Mouse (Mus musculus) heart, adult 2 months (tissue): Measurements from ENCODE around the gene Sprtn. TPM values are rescaled to one million over a fixed set of nuclear protein-coding genes. Genes with fewer than 3 reads are reported as not detected.

Source experiments
- DNase-seq, 2 experiments: peaks; one replicate each; pipeline ENCODE4 v3.0.0; 2021
- H3K27ac ChIP-seq: fragments of 200-600 bp; 2 replicates; pipeline ENCODE4 v1.8.1; 2022
- H3K27me3 ChIP-seq: fragments of 200-500 bp; 2 replicates; pipeline ENCODE4 v1.6.1; 2012; ENCODE audit warnings: mild to moderate bottlenecking, low read length, inconsistent platforms, mixed read lengths; ENCODE audit not compliant: control insufficient read depth, insufficient read depth
- H3K36me3 ChIP-seq: fragments of 200-500 bp; 2 replicates; pipeline ENCODE4 v1.6.1; 2012; ENCODE audit warnings: low read length, inconsistent platforms; ENCODE audit not compliant: control insufficient read depth, insufficient read depth
- H3K4me1 ChIP-seq: fragments of 200-500 bp; 2 replicates; pipeline ENCODE4 v1.6.1; 2011; ENCODE audit warnings: low read length; ENCODE audit not compliant: control insufficient read depth, insufficient read depth
- H3K4me3 ChIP-seq: fragments of 200-600 bp; 2 replicates; pipeline ENCODE4 v1.8.1; 2022
- H3K79me2 ChIP-seq: fragments of 200-500 bp; replicated peaks from 2 replicates; pipeline ENCODE4 v1.6.1; 2012; ENCODE audit warnings: mild to moderate bottlenecking, inconsistent platforms, low read length, moderate library complexity, mixed read lengths; ENCODE audit not compliant: control insufficient read depth, insufficient read depth
- H3K9ac ChIP-seq: fragments of 200-500 bp; 2 replicates; pipeline ENCODE4 v1.6.1; 2012; ENCODE audit warnings: low read depth, mild to moderate bottlenecking, control low read depth, inconsistent platforms, low read length, mixed read lengths
- CTCF ChIP-seq: fragments of 200-600 bp; IDR thresholded peaks from 2 replicates; pipeline ENCODE4 v1.8.1; 2022; ENCODE audit warnings: antibody characterized with exemption, mild to moderate bottlenecking, moderate library complexity
- EP300 ChIP-seq: fragments of 200-500 bp; IDR thresholded peaks from 2 replicates; pipeline ENCODE4 v1.6.1; 2011; ENCODE audit warnings: low read depth, low read length, control low read depth; ENCODE audit not compliant: insufficient read depth
- POLR2A ChIP-seq: fragments of 200-500 bp; IDR thresholded peaks from 2 replicates; pipeline ENCODE4 v1.6.1; 2011; ENCODE audit warnings: mild to moderate bottlenecking, low read depth, low read length, control low read depth; ENCODE audit not compliant: insufficient read depth
- WGBS: fragments of 180-500 bp; shearing (Covaris S2); methylation state at CpG from one replicate; pipeline ENCODE4 v1.1.7; 2018; 5-methylcytosine and 5-hydroxymethylcytosine counted together
- intact Hi-C: fragments of 180-260 bp; cut with DNase I; formaldehyde crosslinking; loops from one replicate; pipeline ENCODE4 v1.15.1; 2025
- polyA plus RNA-seq: library from polyadenylated mRNA; depleted of rRNA; stranded (reverse); fragments of >200 nt; gene quantifications from 2 replicates; pipeline ENCODE4 v1.2.3, GENCODE M21; 2012
- total RNA-seq, 2 experiments: library from RNA; stranded (reverse); gene quantifications; 2 replicates each; pipeline ENCODE4 v1.2.3; 2021

The Sprtn gene
- total and polyA plus RNA-seq, 3 experiments, result 8.3 to 10.3 (median 10.3) TPM

DNA sequence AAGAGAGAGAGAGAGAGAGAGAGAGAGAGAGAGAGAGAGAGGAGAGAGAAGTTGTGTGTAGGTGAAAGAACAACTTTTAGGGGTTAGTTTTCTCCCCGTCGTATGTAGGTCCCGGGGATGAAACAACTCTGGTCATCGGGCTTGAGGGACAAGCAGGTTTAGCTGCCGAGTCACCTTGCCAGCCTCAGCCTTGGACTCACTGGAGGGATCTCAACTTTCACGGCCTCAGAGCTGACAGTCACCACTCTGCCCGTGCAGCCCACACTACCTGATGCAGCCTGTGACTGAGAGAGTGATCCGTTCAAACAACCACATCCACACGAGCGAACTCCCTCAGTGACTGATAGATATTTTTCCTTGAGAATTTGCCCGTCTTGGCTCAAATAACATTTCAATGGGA lies 31.3 kb downstream of the Sprtn start:
- H3K27ac ChIP-seq, result peak overlapping the region; percentile 91
- TF ChIP-seq CTCF, result no peak
- no peak for TF ChIP-seq POLR2A
- TF ChIP-seq EP300, result no peak
- no peak for DNase-seq
- H3K36me3 ChIP-seq, result peaks cover 3% of the 10 kb centered on the region
- no peak overlapping the region for H3K4me3 ChIP-seq
- peaks cover 45% of the 10 kb centered on the region for H3K4me1 ChIP-seq
- peaks cover 4% of the 10 kb centered on the region; the same call in 1 of the 2 replicates for H3K79me2 ChIP-seq
- no peaks in the 10 kb centered on the region for H3K27me3 ChIP-seq
- peak overlapping the region; percentile 7; the same call in 1 of the 2 replicates for H3K9ac ChIP-seq
- intact Hi-C loops, result no loop called here
- whole genome bisulfite sequencing, result 61% methylated on average over 11 of the region's 11 CpGs

DNA sequence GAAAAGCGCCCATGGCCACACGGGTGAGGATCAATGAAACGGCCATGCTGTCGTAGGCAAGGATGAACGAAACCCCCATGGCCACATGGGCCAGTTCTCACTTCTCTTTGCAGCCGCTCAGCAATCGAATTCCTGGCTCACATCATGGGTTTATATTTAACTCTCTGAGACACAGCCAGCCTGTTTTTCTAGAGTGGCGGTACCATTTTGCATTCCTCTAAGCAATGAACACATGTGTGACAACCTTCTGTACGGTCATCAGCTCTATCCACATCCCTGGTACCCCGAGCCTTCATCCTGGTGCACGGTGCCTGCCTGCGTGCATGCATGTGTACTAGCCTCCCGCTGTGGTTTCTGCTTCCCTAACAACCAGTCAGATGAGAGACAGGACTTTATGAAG lies 32.4 kb downstream of the Sprtn start:
- no peak overlapping the region for H3K9ac ChIP-seq
- intact Hi-C loops, result no loop called here
- H3K36me3 ChIP-seq, result peaks cover 8% of the 10 kb centered on the region
- H3K27me3 ChIP-seq, result no peaks in the 10 kb centered on the region
- no peak overlapping the region for H3K4me3 ChIP-seq
- DNase-seq, result peak in 1 of 2 experiments; percentile 30
- H3K27ac ChIP-seq, result peak overlapping the region; percentile 91
- 54% methylated on average over 13 of the region's 13 CpGs for WGBS
- TF ChIP-seq EP300 (no peak), CTCF (no peak), POLR2A (no peak)
- peaks cover 5% of the 10 kb centered on the region for H3K79me2 ChIP-seq
- peaks cover 48% of the 10 kb centered on the region for H3K4me1 ChIP-seq

DNA sequence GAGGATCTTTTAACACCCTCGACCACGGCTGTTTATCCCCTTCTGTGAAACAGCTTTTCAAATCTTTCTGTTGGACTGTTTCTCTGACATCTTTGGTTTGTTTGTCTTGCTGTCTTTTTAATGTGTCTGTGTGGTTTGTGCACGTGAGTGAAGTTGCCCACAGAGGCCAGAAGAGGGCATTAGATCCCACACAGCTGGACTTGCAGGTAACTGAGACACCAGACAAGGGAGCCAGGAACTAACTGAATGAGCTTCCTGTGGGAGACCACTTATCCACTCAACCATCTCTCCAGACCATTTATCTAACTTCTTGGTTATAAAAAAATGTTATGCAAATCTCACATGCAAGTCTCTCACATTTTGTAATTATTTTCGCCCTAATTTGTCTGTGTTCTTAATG lies 33.0 kb downstream of the Sprtn start:
- peaks cover 10% of the 10 kb centered on the region for H3K36me3 ChIP-seq
- intact Hi-C loops, result no loop called here
- H3K9ac ChIP-seq, result no peak overlapping the region
- H3K27ac ChIP-seq, result peak overlapping the region; percentile 91
- DNase-seq, result no peak
- TF ChIP-seq EP300, result no peak
- no peak for TF ChIP-seq POLR2A
- TF ChIP-seq CTCF, result peak; percentile 45
- H3K79me2 ChIP-seq, result peaks cover 6% of the 10 kb centered on the region
- H3K27me3 ChIP-seq, result no peaks in the 10 kb centered on the region
- WGBS, result 81% methylated on average over 4 of the region's 4 CpGs
- no peak overlapping the region for H3K4me3 ChIP-seq
- peaks cover 45% of the 10 kb centered on the region for H3K4me1 ChIP-seq

DNA sequence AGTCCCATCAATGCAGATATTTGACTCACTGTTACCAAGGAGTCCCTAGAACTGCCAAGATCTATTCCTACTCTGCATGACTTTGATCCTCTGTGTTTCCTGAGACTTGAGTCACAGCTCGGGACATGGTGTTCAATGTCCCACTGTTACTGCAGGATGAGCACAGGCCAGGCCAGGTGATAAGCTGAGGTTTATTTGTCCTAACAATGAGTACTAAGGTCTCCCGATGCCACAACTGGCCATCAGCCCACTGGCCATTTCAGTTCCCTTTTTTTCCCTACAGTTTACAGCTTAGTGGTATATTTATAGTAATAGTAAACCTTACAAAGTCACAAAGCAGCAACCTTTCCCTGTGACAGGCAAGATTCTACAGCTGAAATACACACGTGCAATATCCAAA lies 34.7 kb downstream of the Sprtn start:
- peaks cover 11% of the 10 kb centered on the region for H3K79me2 ChIP-seq
- peaks cover 34% of the 10 kb centered on the region for H3K4me1 ChIP-seq
- no peak for DNase-seq
- no peak for TF ChIP-seq POLR2A
- TF ChIP-seq EP300, result peak; percentile 91
- H3K4me3 ChIP-seq, result no peak overlapping the region
- peak overlapping the region; percentile 74 for H3K27ac ChIP-seq
- intact Hi-C loops, result no loop called here
- 25% methylated on average over 3 of the region's 3 CpGs for WGBS
- H3K9ac ChIP-seq, result no peak overlapping the region
- H3K27me3 ChIP-seq, result no peaks in the 10 kb centered on the region
- H3K36me3 ChIP-seq, result peaks cover 10% of the 10 kb centered on the region

DNA sequence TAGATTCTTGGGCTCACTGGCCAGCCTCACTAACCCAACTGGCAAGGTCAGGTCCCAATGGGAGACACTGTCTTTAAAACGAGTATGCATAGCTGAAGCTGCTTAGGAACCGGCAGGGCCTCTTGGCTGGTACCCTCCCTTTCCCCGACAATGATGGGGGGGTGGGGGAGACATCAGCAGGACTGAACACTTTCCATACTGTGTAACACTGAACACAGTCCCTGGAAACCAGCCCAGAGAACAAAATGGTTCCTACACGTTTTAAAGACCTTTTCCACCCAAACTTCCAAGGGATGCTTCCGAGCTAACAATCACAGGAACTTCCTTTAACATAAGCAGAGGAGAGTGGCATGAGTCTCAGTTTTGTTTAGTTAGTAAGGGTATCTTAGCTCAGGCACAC lies 37.4 kb downstream of the Sprtn start:
- intact Hi-C loops, result no loop called here
- peak overlapping the region; percentile 58 for H3K27ac ChIP-seq
- no peak for TF ChIP-seq CTCF
- no peak for TF ChIP-seq EP300
- TF ChIP-seq POLR2A, result no peak

DNA sequence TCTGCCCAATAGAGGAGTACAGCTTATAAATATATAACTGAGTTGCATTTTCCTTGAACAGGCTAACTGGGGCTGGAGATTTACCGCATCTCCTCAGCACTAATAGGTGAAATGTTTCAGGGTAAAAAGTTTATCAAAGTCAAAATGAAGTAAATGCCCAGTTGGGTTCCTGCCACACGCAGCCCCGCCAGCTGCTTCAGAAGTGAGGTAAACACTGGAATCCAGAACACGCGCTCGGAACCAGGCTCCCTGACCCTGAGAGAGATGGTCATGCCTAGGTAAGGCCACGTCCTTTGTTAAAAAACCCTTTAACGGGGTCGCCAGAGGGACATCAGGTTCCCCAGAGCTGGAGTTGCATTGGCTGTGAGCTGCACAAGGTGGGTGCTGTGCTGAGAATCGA lies 39.0 kb downstream of the Sprtn start:
- intact Hi-C loops, result no loop called here
- TF ChIP-seq CTCF (no peak), POLR2A (no peak), EP300 (no peak)
- DNase-seq, result no peak

More for the DNA sequence above, 37.4 kb downstream of the Sprtn start:
- Histone ChIP-seq H3K4me3 (no peak overlapping the region), H3K36me3 (peaks cover 7% of the 10 kb centered on the region), H3K9ac (no peak overlapping the region), H3K4me1 (peaks cover 23% of the 10 kb centered on the region), H3K27me3 (no peaks in the 10 kb centered on the region), H3K79me2 (peaks cover 11% of the 10 kb centered on the region)
- 35% methylated on average over 5 of the region's 5 CpGs for WGBS
- DNase-seq, result no peak

More for the DNA sequence above, 39.0 kb downstream of the Sprtn start:
- Histone ChIP-seq H3K27me3 (no peaks in the 10 kb centered on the region), H3K27ac (peak overlapping the region; percentile 87), H3K9ac (no peak overlapping the region), H3K79me2 (peaks cover 20% of the 10 kb centered on the region), H3K36me3 (peaks cover 11% of the 10 kb centered on the region), H3K4me3 (no peak overlapping the region), H3K4me1 (peaks cover 23% of the 10 kb centered on the region)
- WGBS, result 86% methylated on average over 10 of the region's 10 CpGs
